Mouse (Mus musculus): ENCODE results near the gene Rpl23a. TPM values are rescaled to one million over a fixed set of nuclear protein-coding genes. Genes with fewer than 3 reads are reported as not detected.
A peak's percentile ranks its signal among the peaks of the same experiment; 100 is the strongest.

Rpl23a gene
- 1,166 and 1,241 TPM in 2 replicates for polyA plus RNA-seq (2015; fragmentation: Nextera tagmentation; extraction: Ambion mirVana)

DNA sequence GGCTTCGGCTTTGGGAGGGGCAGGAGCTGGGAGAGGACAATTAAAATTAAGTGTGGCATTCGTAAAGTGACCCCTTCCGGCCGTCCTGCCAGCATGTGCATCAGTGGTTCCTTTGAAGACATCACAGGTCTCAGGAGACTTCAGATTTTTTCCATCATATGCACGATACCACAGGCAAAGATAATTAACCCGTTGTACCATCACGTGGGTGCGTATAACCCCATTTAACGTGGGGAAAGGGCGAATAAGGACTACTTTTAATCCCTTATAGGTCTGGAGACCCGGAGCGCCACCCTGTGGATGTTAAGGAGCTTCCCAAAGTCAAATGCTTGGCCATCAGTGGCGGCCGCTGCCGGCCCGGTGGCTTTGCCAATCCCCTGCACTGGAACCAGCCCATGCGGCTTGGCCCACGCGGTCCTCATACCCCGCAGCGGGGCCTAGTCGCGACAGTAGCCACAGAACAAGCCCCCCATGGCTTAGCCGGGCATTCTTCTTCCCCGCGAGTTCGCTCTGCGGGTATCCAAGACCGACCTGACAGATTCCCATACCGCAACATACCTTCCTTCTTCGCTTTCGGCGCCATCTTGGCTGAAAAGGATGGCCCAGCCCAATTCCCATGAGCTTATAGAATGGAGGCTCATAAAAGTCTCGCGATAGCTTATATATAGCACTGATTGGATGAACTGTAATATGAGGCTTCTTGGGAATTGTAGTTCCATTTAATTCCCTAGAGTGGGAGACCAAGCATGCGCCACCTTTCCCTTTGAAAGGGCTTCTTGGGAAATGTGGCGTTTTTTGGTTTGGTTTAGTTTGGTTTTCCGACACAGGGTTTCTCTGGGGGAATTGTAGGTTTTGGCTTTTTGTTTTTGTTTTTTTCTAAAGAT is at the start of gene Rpl23a:
Gene Rpl23a (minus strand): TSS at position 624 of the 884 bp plus-strand sequence.
- peaks cover 33% of the 10 kb centered on the region for H3K4me1 ChIP-seq (ENCODE audit: control insufficient read depth, insufficient read depth, low read length)

DNA sequence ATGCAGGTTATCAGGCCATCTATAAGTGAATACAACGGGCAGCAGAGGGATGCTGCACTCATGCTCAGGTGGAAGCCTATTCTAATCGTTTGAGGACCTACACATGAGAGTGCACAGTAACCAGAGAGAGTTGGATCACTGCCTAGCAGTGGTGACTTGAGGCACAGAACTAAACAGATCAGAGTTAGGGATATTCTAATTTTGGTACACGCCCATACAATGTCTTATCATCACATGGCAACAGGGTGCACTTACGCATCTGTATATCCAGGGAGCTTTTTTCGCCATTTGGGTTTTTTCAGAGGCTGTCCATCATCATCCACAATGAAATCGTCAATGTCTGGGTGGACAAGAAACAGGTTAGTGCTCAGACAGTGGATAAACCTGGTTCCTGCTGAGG is 48.1 kb upstream of the Rpl23a start:
- H3K27ac ChIP-seq (ENCODE audit: low read length): no peak overlapping the region
- H3K27me3 ChIP-seq (replicated peaks; ENCODE audit: control insufficient read depth, insufficient read depth, low read length): no peaks in the 10 kb centered on the region
- no peaks in the 10 kb centered on the region for H3K4me1 ChIP-seq (ENCODE audit: control insufficient read depth, insufficient read depth, low read length)
- no peak for ATAC-seq
- no peak overlapping the region for H3K9ac ChIP-seq (ENCODE audit: low read depth, low read length)
- H3K36me3 ChIP-seq (ENCODE audit: control insufficient read depth, insufficient read depth, low read length): peaks cover 41% of the 10 kb centered on the region
- H3K9me3 ChIP-seq (ENCODE audit: control insufficient read depth, low read length): no peaks in the 10 kb centered on the region
- H3K4me2 ChIP-seq (ENCODE audit: low read depth, low read length): no peak overlapping the region
- 89% methylated on average over 6 of the region's 6 CpGs for WGBS
- H3K4me3 ChIP-seq (ENCODE audit: low read length): no peak overlapping the region

More for the DNA sequence above, at the start of gene Rpl23a:
- Histone ChIP-seq H3K9me3 (ENCODE audit: control insufficient read depth, low read length) (no peaks in the 10 kb centered on the region), H3K9ac (ENCODE audit: low read depth, low read length) (peak within 1 kb of the TSS; percentile 97), H3K4me2 (ENCODE audit: low read depth, low read length) (peak within 1 kb of the TSS; percentile 68), H3K4me3 (ENCODE audit: low read length) (peak within 1 kb of the TSS; percentile 94), H3K36me3 (ENCODE audit: control insufficient read depth, insufficient read depth, low read length) (peaks cover 3% of the 10 kb centered on the region), H3K27me3 (replicated peaks; ENCODE audit: control insufficient read depth, insufficient read depth, low read length) (no peaks in the 10 kb centered on the region), H3K27ac (ENCODE audit: low read length) (peak within 1 kb of the TSS; percentile 94)
- under 1% methylated on average over 38 of the region's 38 CpGs for WGBS
- ATAC-seq: peak; percentile 81

DNA sequence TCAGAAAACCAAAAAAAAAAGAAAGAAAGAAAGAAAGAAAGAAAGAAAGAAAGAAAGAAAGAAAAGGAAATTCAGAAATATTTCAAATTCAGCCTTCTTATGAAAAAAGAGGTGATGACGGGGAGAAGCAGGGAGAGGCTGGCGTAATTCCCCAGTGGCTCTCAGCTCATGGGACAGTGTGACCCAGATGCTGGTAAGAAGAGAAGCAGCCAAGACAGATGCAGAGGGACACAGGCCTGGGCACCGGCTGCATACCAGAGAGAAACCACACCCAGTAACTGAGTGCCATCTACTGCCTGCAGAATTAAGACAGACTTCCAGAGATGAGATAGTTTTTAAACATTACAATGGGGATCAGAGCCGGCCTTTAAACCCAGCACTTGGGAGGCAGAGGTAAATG is 40.2 kb upstream of the Rpl23a start:
- 90% methylated on average over 4 of the region's 4 CpGs for WGBS
- no peaks in the 10 kb centered on the region for H3K4me1 ChIP-seq (ENCODE audit: control insufficient read depth, insufficient read depth, low read length)

DNA sequence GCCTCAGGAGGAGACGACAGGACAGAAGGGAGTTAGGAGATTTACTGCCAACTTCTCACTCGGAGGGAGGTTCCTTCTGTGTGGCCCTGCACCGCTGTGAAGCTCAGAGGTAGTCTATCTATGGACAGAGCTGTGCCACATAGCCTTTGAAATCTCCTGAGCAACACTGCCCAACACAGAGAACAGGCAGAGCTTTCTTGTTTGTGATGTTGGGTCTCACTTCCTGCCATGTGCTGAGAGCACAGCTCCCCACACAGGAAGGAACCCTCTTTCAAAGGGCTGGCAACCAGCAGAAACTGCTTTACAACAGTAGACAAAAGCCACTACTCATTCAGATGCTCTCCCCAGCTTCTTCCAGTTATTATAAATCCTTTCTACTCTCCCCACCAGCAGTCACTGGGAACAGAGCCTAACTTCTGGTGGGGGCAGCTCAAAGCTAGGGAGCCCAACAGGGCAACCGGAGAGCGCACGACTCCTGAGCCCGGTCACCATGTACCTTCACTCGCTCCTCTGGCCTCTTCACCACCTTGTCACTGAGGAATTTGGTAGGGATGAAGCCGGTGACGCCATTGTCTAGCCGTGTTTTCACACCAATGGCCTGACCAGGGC is 32.4 kb upstream of the Rpl23a start:
- H3K9me3 ChIP-seq (ENCODE audit: control insufficient read depth, low read length): no peaks in the 10 kb centered on the region
- no peak overlapping the region for H3K4me2 ChIP-seq (ENCODE audit: low read depth, low read length)
- no peak for ATAC-seq
- peaks cover 26% of the 10 kb centered on the region for H3K36me3 ChIP-seq (ENCODE audit: control insufficient read depth, insufficient read depth, low read length)
- no peak overlapping the region for H3K27ac ChIP-seq (ENCODE audit: low read length)
- H3K9ac ChIP-seq (ENCODE audit: low read depth, low read length): no peak overlapping the region
- H3K4me3 ChIP-seq (ENCODE audit: low read length): no peak overlapping the region
- no peaks in the 10 kb centered on the region for H3K4me1 ChIP-seq (ENCODE audit: control insufficient read depth, insufficient read depth, low read length)
- WGBS: 87% methylated on average over 11 of the region's 11 CpGs
- H3K27me3 ChIP-seq (replicated peaks; ENCODE audit: control insufficient read depth, insufficient read depth, low read length): no peaks in the 10 kb centered on the region

More for the DNA sequence above, 40.2 kb upstream of the Rpl23a start:
- H3K9me3 ChIP-seq (ENCODE audit: control insufficient read depth, low read length): no peaks in the 10 kb centered on the region
- no peak overlapping the region for H3K4me3 ChIP-seq (ENCODE audit: low read length)
- peaks cover 46% of the 10 kb centered on the region for H3K36me3 ChIP-seq (ENCODE audit: control insufficient read depth, insufficient read depth, low read length)
- H3K27me3 ChIP-seq (replicated peaks; ENCODE audit: control insufficient read depth, insufficient read depth, low read length): no peaks in the 10 kb centered on the region
- no peak overlapping the region for H3K9ac ChIP-seq (ENCODE audit: low read depth, low read length)
- H3K27ac ChIP-seq (ENCODE audit: low read length): no peak overlapping the region
- no peak for ATAC-seq
- no peak overlapping the region for H3K4me2 ChIP-seq (ENCODE audit: low read depth, low read length)

DNA sequence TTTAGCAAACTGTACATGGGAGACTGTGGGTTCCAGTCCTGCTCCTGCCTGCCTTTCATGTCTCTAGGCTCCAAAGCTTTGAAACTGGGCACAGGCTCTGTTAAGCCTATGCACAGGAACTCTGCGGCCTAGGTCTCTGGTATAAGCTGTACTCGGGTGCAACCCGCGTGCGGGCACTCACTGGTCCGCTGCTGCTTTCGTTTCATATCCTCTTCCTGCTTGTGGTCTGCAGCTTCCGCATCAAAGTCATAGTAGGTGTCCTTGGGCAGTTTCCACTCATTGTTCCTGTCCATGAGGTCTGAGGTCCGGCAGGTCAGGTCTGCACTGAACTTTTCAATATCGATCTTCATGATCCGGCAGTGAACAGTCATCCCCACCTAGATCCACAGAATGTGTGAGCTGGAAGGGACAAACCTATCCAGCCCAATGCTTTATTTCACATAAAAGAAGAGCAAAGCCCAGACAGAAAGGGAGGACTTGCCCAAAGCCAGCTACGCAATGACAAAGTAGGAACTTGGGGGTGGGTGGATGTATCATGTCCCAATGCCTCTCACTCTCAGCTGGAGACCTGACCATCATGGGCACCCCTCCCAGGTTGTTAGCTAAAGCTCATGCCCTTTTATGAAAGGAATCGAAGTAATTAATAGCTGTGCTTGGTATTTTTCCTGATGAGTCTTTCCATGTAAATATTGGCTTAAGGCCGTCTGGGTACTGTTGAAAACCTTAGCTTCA is 29.9 kb upstream of the Rpl23a start:
- Histone ChIP-seq H3K27me3 (replicated peaks; ENCODE audit: control insufficient read depth, insufficient read depth, low read length) (no peaks in the 10 kb centered on the region), H3K9ac (ENCODE audit: low read depth, low read length) (no peak overlapping the region), H3K4me2 (ENCODE audit: low read depth, low read length) (no peak overlapping the region), H3K4me3 (ENCODE audit: low read length) (no peak overlapping the region), H3K4me1 (ENCODE audit: control insufficient read depth, insufficient read depth, low read length) (no peaks in the 10 kb centered on the region), H3K36me3 (ENCODE audit: control insufficient read depth, insufficient read depth, low read length) (peaks cover 25% of the 10 kb centered on the region), H3K9me3 (ENCODE audit: control insufficient read depth, low read length) (no peaks in the 10 kb centered on the region), H3K27ac (ENCODE audit: low read length) (no peak overlapping the region)
- no peak for ATAC-seq
- 90% methylated on average over 14 of the region's 14 CpGs for WGBS

DNA sequence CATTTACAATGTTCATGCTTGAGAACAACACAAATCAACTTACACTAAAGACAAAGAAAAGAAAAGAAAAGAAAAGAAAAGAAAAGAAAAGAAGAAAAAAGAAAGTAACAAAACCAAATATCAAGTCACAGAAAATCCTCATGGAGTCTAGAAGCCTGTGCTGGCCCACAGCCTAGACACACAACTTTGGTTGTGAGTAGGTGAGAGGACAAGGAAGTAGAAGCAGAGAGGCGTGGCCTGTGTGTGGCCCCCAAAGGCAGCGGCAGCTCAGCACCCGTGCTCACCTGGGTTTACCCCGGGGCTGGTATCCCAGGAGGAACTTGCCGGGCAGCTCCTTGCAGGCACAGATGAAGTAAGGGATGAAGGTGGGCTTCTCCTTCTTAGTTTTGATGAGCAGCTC is 28.1 kb upstream of the Rpl23a start:
- Histone ChIP-seq H3K4me3 (ENCODE audit: low read length) (no peak overlapping the region), H3K27me3 (replicated peaks; ENCODE audit: control insufficient read depth, insufficient read depth, low read length) (no peaks in the 10 kb centered on the region), H3K9me3 (ENCODE audit: control insufficient read depth, low read length) (no peaks in the 10 kb centered on the region), H3K9ac (ENCODE audit: low read depth, low read length) (no peak overlapping the region), H3K27ac (ENCODE audit: low read length) (no peak overlapping the region), H3K4me2 (ENCODE audit: low read depth, low read length) (no peak overlapping the region), H3K4me1 (ENCODE audit: control insufficient read depth, insufficient read depth, low read length) (no peaks in the 10 kb centered on the region), H3K36me3 (ENCODE audit: control insufficient read depth, insufficient read depth, low read length) (peaks cover 28% of the 10 kb centered on the region)
- 75% methylated on average over 5 of the region's 5 CpGs for WGBS
- no peak for ATAC-seq

DNA sequence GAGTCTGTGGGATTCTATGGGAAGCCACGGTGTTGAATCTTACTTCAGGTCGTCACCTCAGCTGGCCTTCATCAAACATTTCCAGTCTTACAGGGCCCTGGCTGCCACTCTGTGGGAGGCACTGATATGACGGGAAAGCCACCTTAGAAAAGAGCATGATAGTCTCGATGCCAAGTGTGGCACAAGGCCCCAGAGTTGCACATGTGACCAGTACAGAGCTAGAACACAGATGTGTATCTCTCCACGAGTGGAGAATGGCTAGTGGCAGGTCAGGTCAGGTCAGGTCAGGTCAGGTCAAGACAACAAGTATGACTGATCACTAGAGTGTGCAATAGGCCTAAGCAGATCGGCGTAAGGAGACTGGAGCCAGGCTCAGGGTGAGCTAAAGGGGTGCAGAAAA is 27.2 kb upstream of the Rpl23a start:
- Histone ChIP-seq H3K36me3 (ENCODE audit: control insufficient read depth, insufficient read depth, low read length) (peaks cover 28% of the 10 kb centered on the region), H3K4me2 (ENCODE audit: low read depth, low read length) (no peak overlapping the region), H3K27ac (ENCODE audit: low read length) (no peak overlapping the region), H3K9ac (ENCODE audit: low read depth, low read length) (no peak overlapping the region), H3K27me3 (replicated peaks; ENCODE audit: control insufficient read depth, insufficient read depth, low read length) (no peaks in the 10 kb centered on the region), H3K4me3 (ENCODE audit: low read length) (no peak overlapping the region), H3K4me1 (ENCODE audit: control insufficient read depth, insufficient read depth, low read length) (peaks cover 4% of the 10 kb centered on the region), H3K9me3 (ENCODE audit: control insufficient read depth, low read length) (no peaks in the 10 kb centered on the region)
- 57% methylated on average over 7 of the region's 7 CpGs for WGBS
- no peak for ATAC-seq

DNA sequence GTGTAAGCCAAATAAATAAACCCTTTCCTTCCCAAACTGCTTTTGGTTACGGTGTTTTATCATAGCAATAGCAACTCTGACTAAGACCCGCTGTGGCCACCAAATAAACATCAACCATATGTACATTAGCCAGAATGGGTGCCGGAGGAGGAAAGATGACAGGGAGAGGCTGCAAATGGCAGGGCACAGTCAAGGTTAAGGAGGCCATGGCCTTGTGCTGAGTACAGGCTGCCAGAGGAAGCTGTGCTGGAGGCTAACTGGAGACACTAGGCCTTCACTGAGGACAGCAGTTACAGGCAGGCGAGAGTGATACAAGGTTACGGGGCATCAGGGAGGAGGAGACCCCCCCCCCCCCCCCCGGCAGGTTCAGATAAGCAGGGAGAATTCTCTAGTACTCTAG is 26.5 kb upstream of the Rpl23a start:
- no peak overlapping the region for H3K4me3 ChIP-seq (ENCODE audit: low read length)
- no peak overlapping the region for H3K27ac ChIP-seq (ENCODE audit: low read length)
- no peak for ATAC-seq
- no peak overlapping the region for H3K9ac ChIP-seq (ENCODE audit: low read depth, low read length)
- H3K36me3 ChIP-seq (ENCODE audit: control insufficient read depth, insufficient read depth, low read length): peaks cover 28% of the 10 kb centered on the region
- WGBS: 91% methylated on average over 6 of the region's 6 CpGs
- H3K4me2 ChIP-seq (ENCODE audit: low read depth, low read length): no peak overlapping the region
- no peaks in the 10 kb centered on the region for H3K9me3 ChIP-seq (ENCODE audit: control insufficient read depth, low read length)
- H3K27me3 ChIP-seq (replicated peaks; ENCODE audit: control insufficient read depth, insufficient read depth, low read length): no peaks in the 10 kb centered on the region
- peaks cover 10% of the 10 kb centered on the region for H3K4me1 ChIP-seq (ENCODE audit: control insufficient read depth, insufficient read depth, low read length)

DNA sequence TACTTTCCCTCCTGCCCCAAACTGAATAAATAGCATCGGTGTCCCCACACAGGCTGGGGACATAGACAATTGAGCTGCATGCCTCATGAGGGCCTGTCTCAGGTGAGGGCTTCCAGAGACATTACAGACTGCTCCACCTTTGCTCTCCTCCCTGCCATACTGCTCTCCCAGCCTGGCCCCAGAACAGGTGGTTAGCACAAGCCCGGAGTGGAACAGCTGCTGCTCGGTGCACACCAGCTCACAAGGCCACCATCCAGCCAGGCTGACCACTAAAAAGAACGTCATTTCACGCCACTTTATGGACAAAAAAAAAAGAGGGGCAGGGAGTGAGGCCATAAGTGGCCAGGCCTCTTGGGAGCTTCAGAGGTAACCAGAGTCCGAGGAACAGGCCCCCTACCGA is 23.8 kb upstream of the Rpl23a start:
- Histone ChIP-seq H3K4me2 (ENCODE audit: low read depth, low read length) (no peak overlapping the region), H3K36me3 (ENCODE audit: control insufficient read depth, insufficient read depth, low read length) (peaks cover 19% of the 10 kb centered on the region), H3K9me3 (ENCODE audit: control insufficient read depth, low read length) (no peaks in the 10 kb centered on the region), H3K4me3 (ENCODE audit: low read length) (no peak overlapping the region), H3K27me3 (replicated peaks; ENCODE audit: control insufficient read depth, insufficient read depth, low read length) (no peaks in the 10 kb centered on the region), H3K4me1 (ENCODE audit: control insufficient read depth, insufficient read depth, low read length) (peaks cover 14% of the 10 kb centered on the region), H3K27ac (ENCODE audit: low read length) (no peak overlapping the region), H3K9ac (ENCODE audit: low read depth, low read length) (no peak overlapping the region)
- WGBS: 84% methylated on average over 7 of the region's 7 CpGs
- ATAC-seq: no peak

All from intestine, embryonic 16.5 days (tissue).